Mouse (Mus musculus): ENCODE results near the gene Dus3l. TPM values are rescaled to one million over a fixed set of nuclear protein-coding genes. Genes with fewer than 3 reads are reported as not detected.

Gene Dus3l
- polyA plus RNA-seq, 1 experiment from 2014 or later, result 47.6 TPM

- Histone ChIP-seq H3K9me3 (peaks cover 4% of the 10 kb centered on the region; the same call in 1 of the 2 replicates), H3K36me3 (no peaks in the 10 kb centered on the region), H3K4me1 (replicated peaks) (peaks cover 70% of the 10 kb centered on the region), H3K4me3 (peak overlapping the region; percentile 61; the same call in 1 of the 2 replicates), H3K27ac (0 out of 2 replicates have a peak overlapping the region, but pooled peaks have one; percentile 73), H3K27me3 (ENCODE audit: insufficient read depth, poor library complexity, severe bottlenecking) (peaks cover 86% of the 10 kb centered on the region)
- DNase-seq (ENCODE audit: low spot score), result peak; percentile 61
- WGBS, result 7% methylated on average over 12 of the region's 12 CpGs
These were observed 6.4 kb upstream of the Dus3l start for GRCm38 (mm10) chr17:56758132-56758531.

GRCm38 (mm10) chr17:56759261-56759660 is 5.3 kb upstream of the Dus3l start:
- Histone ChIP-seq H3K4me3 (no peak overlapping the region), H3K27me3 (ENCODE audit: insufficient read depth, poor library complexity, severe bottlenecking) (peaks cover 75% of the 10 kb centered on the region), H3K27ac (no peak overlapping the region), H3K36me3 (no peaks in the 10 kb centered on the region), H3K4me1 (replicated peaks) (peaks cover 63% of the 10 kb centered on the region), H3K9me3 (peaks cover 4% of the 10 kb centered on the region; the same call in 1 of the 2 replicates)
- no peak for DNase-seq (ENCODE audit: low spot score)
- 60% methylated on average over 7 of the region's 7 CpGs for WGBS

- H3K27me3 ChIP-seq (ENCODE audit: insufficient read depth, poor library complexity, severe bottlenecking), result peaks cover 56% of the 10 kb centered on the region
- peaks cover 4% of the 10 kb centered on the region; the same call in 1 of the 2 replicates for H3K9me3 ChIP-seq
- H3K4me1 ChIP-seq (replicated peaks), result peaks cover 62% of the 10 kb centered on the region
- peak overlapping the region; percentile 91; the same call in 1 of the 2 replicates for H3K27ac ChIP-seq
- no peaks in the 10 kb centered on the region for H3K36me3 ChIP-seq
- H3K4me3 ChIP-seq, result peak overlapping the region; percentile 64; the same call in 1 of the 2 replicates
- 69% methylated on average over 3 of the region's 3 CpGs for WGBS
- no peak for DNase-seq (ENCODE audit: low spot score)
These were observed 3.5 kb upstream of the Dus3l start for GRCm38 (mm10) chr17:56761077-56761476.

GRCm38 (mm10) chr17:56761991-56762410 is 2.6 kb upstream of the Dus3l start:
- Histone ChIP-seq H3K27me3 (ENCODE audit: insufficient read depth, poor library complexity, severe bottlenecking) (peaks cover 47% of the 10 kb centered on the region), H3K4me1 (replicated peaks) (peaks cover 54% of the 10 kb centered on the region), H3K36me3 (peaks cover 7% of the 10 kb centered on the region), H3K4me3 (peak overlapping the region; percentile 64), H3K27ac (peak overlapping the region; percentile 91), H3K9me3 (peaks cover 4% of the 10 kb centered on the region; the same call in 1 of the 2 replicates)
- WGBS, result under 1% methylated on average over 28 of the region's 28 CpGs
- peak; percentile 90 for DNase-seq (ENCODE audit: low spot score)

GRCm38 (mm10) chr17:56762769-56763731 is 1.5 kb upstream of the Dus3l start:
- peak overlapping the region; percentile 91 for H3K27ac ChIP-seq
- peak overlapping the region; percentile 64 for H3K4me3 ChIP-seq
- peaks cover 44% of the 10 kb centered on the region for H3K4me1 ChIP-seq (replicated peaks)
- H3K36me3 ChIP-seq, result peaks cover 18% of the 10 kb centered on the region
- peaks cover 4% of the 10 kb centered on the region; the same call in 1 of the 2 replicates for H3K9me3 ChIP-seq
- 49% methylated on average over 27 of the region's 27 CpGs for WGBS
- peaks cover 37% of the 10 kb centered on the region for H3K27me3 ChIP-seq (ENCODE audit: insufficient read depth, poor library complexity, severe bottlenecking)
- peak; percentile 68 for DNase-seq (ENCODE audit: low spot score)

- peak overlapping the region; percentile 85 for H3K4me3 ChIP-seq
- peaks cover 29% of the 10 kb centered on the region for H3K27me3 ChIP-seq (ENCODE audit: insufficient read depth, poor library complexity, severe bottlenecking)
These were observed 761 bp upstream of the Dus3l start for GRCm38 (mm10) chr17:56763741-56764250.

GRCm38 (mm10) chr17:56765431-56765830 is 874 bp downstream of the Dus3l start:
- Histone ChIP-seq H3K36me3 (peaks cover 41% of the 10 kb centered on the region), H3K4me1 (replicated peaks) (peaks cover 30% of the 10 kb centered on the region), H3K4me3 (peak overlapping the region; percentile 85), H3K27me3 (ENCODE audit: insufficient read depth, poor library complexity, severe bottlenecking) (peaks cover 13% of the 10 kb centered on the region), H3K9me3 (no peaks in the 10 kb centered on the region), H3K27ac (peak overlapping the region; percentile 98)
- no peak for DNase-seq (ENCODE audit: low spot score)
- WGBS, result 58% methylated on average over 12 of the region's 12 CpGs

More at GRCm38 (mm10) chr17:56763741-56764250, 761 bp upstream of the Dus3l start:
- Histone ChIP-seq H3K9me3 (0 out of 2 replicates have a peak, but pooled peaks cover 3% of the 10 kb centered on the region), H3K36me3 (peaks cover 25% of the 10 kb centered on the region), H3K27ac (no peak overlapping the region), H3K4me1 (replicated peaks) (peaks cover 38% of the 10 kb centered on the region)
- DNase-seq (ENCODE audit: low spot score), result no peak
- 80% methylated on average over 8 of the region's 8 CpGs for WGBS

GRCm38 (mm10) chr17:56766631-56767405 is 2.3 kb downstream of the Dus3l start:
- H3K27ac ChIP-seq, result no peak overlapping the region
- DNase-seq (ENCODE audit: low spot score), result no peak
- no peaks in the 10 kb centered on the region for H3K27me3 ChIP-seq (ENCODE audit: insufficient read depth, poor library complexity, severe bottlenecking)
- H3K9me3 ChIP-seq, result no peaks in the 10 kb centered on the region
- peaks cover 24% of the 10 kb centered on the region for H3K4me1 ChIP-seq (replicated peaks)
- H3K4me3 ChIP-seq, result no peak overlapping the region
- peaks cover 55% of the 10 kb centered on the region for H3K36me3 ChIP-seq
- 94% methylated on average over 27 of the region's 27 CpGs for WGBS

- 94% methylated on average over 29 of the region's 29 CpGs for WGBS
- H3K4me1 ChIP-seq (replicated peaks), result peaks cover 16% of the 10 kb centered on the region
- no peak overlapping the region for H3K27ac ChIP-seq
- no peak for DNase-seq (ENCODE audit: low spot score)
- peaks cover 58% of the 10 kb centered on the region for H3K36me3 ChIP-seq
- H3K9me3 ChIP-seq, result no peaks in the 10 kb centered on the region
- no peaks in the 10 kb centered on the region for H3K27me3 ChIP-seq (ENCODE audit: insufficient read depth, poor library complexity, severe bottlenecking)
- no peak overlapping the region for H3K4me3 ChIP-seq
These were observed 3.1 kb downstream of the Dus3l start for GRCm38 (mm10) chr17:56767531-56768135.

GRCm38 (mm10) chr17:56768941-56769340 is 4.4 kb downstream of the Dus3l start:
- Histone ChIP-seq H3K27me3 (ENCODE audit: insufficient read depth, poor library complexity, severe bottlenecking) (no peaks in the 10 kb centered on the region), H3K4me1 (replicated peaks) (peaks cover 7% of the 10 kb centered on the region), H3K27ac (no peak overlapping the region), H3K9me3 (no peaks in the 10 kb centered on the region), H3K36me3 (peaks cover 58% of the 10 kb centered on the region), H3K4me3 (no peak overlapping the region)
- WGBS, result 94% methylated on average over 11 of the region's 11 CpGs
- no peak for DNase-seq (ENCODE audit: low spot score)

GRCm38 (mm10) chr17:56769950-56770349 is 5.4 kb downstream of the Dus3l start, which contains the start of gene Prr22:
TSS of gene Prr22 (plus strand) at chr17:56770250.
- no peak for DNase-seq (ENCODE audit: low spot score)
- Histone ChIP-seq H3K9me3 (no peaks in the 10 kb centered on the region), H3K4me3 (no peak within 1 kb of the TSS), H3K36me3 (peaks cover 58% of the 10 kb centered on the region), H3K27me3 (ENCODE audit: insufficient read depth, poor library complexity, severe bottlenecking) (no peaks in the 10 kb centered on the region), H3K27ac (no peak within 1 kb of the TSS), H3K4me1 (replicated peaks) (peaks cover 7% of the 10 kb centered on the region)
- 94% methylated on average over 5 of the region's 5 CpGs for WGBS

- no peak for DNase-seq (ENCODE audit: low spot score)
- no peak overlapping the region for H3K4me3 ChIP-seq
- H3K9me3 ChIP-seq, result peaks cover 10% of the 10 kb centered on the region
- H3K27me3 ChIP-seq (ENCODE audit: insufficient read depth, poor library complexity, severe bottlenecking), result no peaks in the 10 kb centered on the region
- H3K27ac ChIP-seq, result no peak overlapping the region
- peaks cover 17% of the 10 kb centered on the region for H3K4me1 ChIP-seq (replicated peaks)
- WGBS, result 94% methylated on average over 11 of the region's 11 CpGs
- peaks cover 70% of the 10 kb centered on the region for H3K36me3 ChIP-seq
These were observed 13.0 kb downstream of the Dus3l start for GRCm38 (mm10) chr17:56777568-56777967.
